Mouse (Mus musculus): ENCODE data around the gene Krt6a. TPM values are rescaled to one million over a fixed set of nuclear protein-coding genes. Genes with fewer than 3 reads are reported as not detected.
"Not testable (repeated sequence)": the region's sequence is repeated elsewhere in the genome, so short reads cannot be mapped to it uniquely, and the experiment has no call there.

Krt6a gene
- total RNA-seq (2021) (not detected), polyA plus RNA-seq (2012; rRNA removed) (not detected in 2 replicates)
- long read RNA-seq = 0 reads

- no peak for DNase-seq
Measured at GRCm38 (mm10) chr15:101694207-101694606, at the start of gene Krt6a. Krt6a (minus strand) TSS chr15:101694307.

GRCm38 (mm10) chr15:101742711-101743110 is 48.6 kb upstream of the Krt6a start, which contains the start of gene Krt71:
Krt71 (minus strand) TSS chr15:101743109.
- no peak for DNase-seq

GRCm38 (mm10) chr15:101737786-101738185 is 43.7 kb upstream of the Krt6a start:
- peak; percentile 23 for DNase-seq

- no peak for DNase-seq
Measured at GRCm38 (mm10) chr15:101730653-101731052, 36.5 kb upstream of the Krt6a start.

- no peak for DNase-seq
Measured at GRCm38 (mm10) chr15:101724686-101725085, 30.6 kb upstream of the Krt6a start.

GRCm38 (mm10) chr15:101715831-101716230 is 21.7 kb upstream of the Krt6a start:
- no peak for DNase-seq

GRCm38 (mm10) chr15:101714356-101714755 is 20.2 kb upstream of the Krt6a start:
- DNase-seq = no peak

- DNase-seq = no peak
Measured at GRCm38 (mm10) chr15:101713731-101714130, 19.6 kb upstream of the Krt6a start.

- DNase-seq = no peak
Measured at GRCm38 (mm10) chr15:101712720-101713119, 18.6 kb upstream of the Krt6a start, which contains the start of gene Krt5. Krt5 (minus strand) TSS chr15:101712898.

GRCm38 (mm10) chr15:101708683-101709082 is 14.6 kb upstream of the Krt6a start:
- DNase-seq = no peak

GRCm38 (mm10) chr15:101707454-101707853 is 13.3 kb upstream of the Krt6a start:
- no peak for DNase-seq

GRCm38 (mm10) chr15:101704066-101704465 is 10.0 kb upstream of the Krt6a start:
- no peak for DNase-seq

- no peak for DNase-seq
Measured at GRCm38 (mm10) chr15:101702380-101702779, 8.3 kb upstream of the Krt6a start.

GRCm38 (mm10) chr15:101699866-101700265 is 5.8 kb upstream of the Krt6a start:
- no peak for DNase-seq

GRCm38 (mm10) chr15:101699192-101699591 is 5.1 kb upstream of the Krt6a start:
- DNase-seq = no peak

GRCm38 (mm10) chr15:101697326-101698188 is 3.5 kb upstream of the Krt6a start:
- DNase-seq = no peak

GRCm38 (mm10) chr15:101690460-101690859 is 3.6 kb downstream of the Krt6a start:
- DNase-seq = not testable (repeated sequence)

- DNase-seq = no peak
Measured at GRCm38 (mm10) chr15:101688161-101688560, 5.9 kb downstream of the Krt6a start.

GRCm38 (mm10) chr15:101680187-101680586 is 13.9 kb downstream of the Krt6a start, which contains the start of gene Krt6b:
Krt6b (minus strand) TSS chr15:101680287.
- no peak for DNase-seq

GRCm38 (mm10) chr15:101675978-101676377 is 18.1 kb downstream of the Krt6a start:
- DNase-seq = no peak

GRCm38 (mm10) chr15:101652736-101653265 is 41.3 kb downstream of the Krt6a start:
- peak; percentile 30 for DNase-seq

GRCm38 (mm10) chr15:101647280-101647679 is 46.8 kb downstream of the Krt6a start, which contains the start of gene Gm5478:
Gm5478 (minus strand) TSS chr15:101647380.
- DNase-seq = no peak

Data from adrenal gland, adult 2 months (tissue).